Mouse (Mus musculus): ENCODE results near the gene Nme6. TPM values are rescaled to one million over a fixed set of nuclear protein-coding genes. Genes with fewer than 3 reads are reported as not detected.
"Not testable (repeated sequence)": the region's sequence is repeated elsewhere in the genome, so short reads cannot be mapped to it uniquely, and the experiment has no call there.

The Nme6 gene
- polyA plus RNA-seq (2012; rRNA removed) = 54.5 and 62.4 TPM in 2 replicates

DNA sequence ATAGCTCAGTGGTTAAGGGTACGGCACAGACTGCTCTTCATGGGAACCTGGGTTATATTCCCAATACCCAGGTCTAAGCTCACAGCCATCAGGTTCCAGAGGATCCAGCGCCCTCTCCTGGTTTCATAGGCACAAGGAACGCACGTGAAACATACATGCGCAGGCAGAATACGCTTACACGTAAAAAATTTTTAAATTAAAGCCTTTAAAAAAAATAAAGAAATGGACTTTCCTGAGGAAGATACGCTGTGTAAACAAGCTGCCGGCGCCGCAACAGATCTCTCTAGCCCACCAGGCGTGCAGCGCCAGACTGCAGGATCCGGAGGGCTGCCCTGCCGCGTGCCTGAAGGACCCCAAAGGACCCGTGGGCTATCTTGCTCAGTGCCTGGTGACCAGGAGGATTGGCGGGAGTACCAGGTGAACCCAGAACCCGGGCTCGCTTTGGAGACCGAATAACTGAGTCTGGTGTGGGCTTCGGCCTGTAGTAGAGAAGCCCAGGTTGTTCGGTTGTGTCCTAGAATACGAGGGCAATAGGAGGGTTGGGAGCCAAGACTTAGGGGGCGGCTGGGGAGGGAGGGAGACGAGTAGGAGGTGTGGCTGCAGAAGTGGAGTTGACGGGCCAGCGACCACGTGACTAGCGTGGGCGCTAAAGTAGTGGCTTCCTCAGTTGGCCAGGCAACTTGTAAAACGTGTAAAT, at the start of gene Nme6:
Gene Nme6 (plus strand): TSS at position 359 of the 697 bp plus-strand sequence.
- TF ChIP-seq CTCF (IDR thresholded peaks at IDR 0.05; ENCODE audit: borderline replicate concordance, extremely low read depth, insufficient read depth, insufficient read length) (peak; percentile 71; the same call in 1 of the 2 replicates), POLR2A (IDR thresholded peaks at IDR 0.05; ENCODE audit: borderline replicate concordance, extremely low read depth, insufficient read depth, insufficient read length, poor library complexity, severe bottlenecking) (peak; percentile 70; the same call in 1 of the 2 replicates)
- DNase-seq (ENCODE audit: low read depth) = peak; percentile 95

DNA sequence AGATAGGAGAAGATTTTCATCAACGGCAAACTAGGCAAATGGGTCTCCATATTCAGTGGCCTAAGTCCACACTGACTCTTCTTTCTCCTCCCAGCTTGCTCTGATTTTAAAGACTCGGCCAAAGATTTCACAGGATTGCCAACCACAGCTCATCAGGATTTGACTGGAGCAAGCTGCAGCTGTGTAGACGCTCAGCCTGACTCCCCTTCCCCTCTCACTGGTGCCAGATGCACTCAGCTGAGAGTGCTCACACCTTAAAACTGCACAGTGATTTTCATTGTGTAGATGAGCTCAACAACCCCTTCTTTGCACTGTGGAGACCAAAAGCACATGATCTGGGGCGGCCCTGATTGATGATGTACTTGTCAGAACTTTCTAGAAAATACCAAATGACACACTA, 42.0 kb upstream of the Nme6 start, which contains the start of gene Fbxw27:
Gene Fbxw27 (minus strand): TSS at position 101 of the 400 bp plus-strand sequence.
- DNase-seq (ENCODE audit: low read depth) = not testable (repeated sequence)

- peak; percentile 1 for DNase-seq (ENCODE audit: low read depth)
- TF ChIP-seq CTCF (IDR thresholded peaks at IDR 0.05; ENCODE audit: borderline replicate concordance, extremely low read depth, insufficient read depth, insufficient read length) (no peak), POLR2A (IDR thresholded peaks at IDR 0.05; ENCODE audit: borderline replicate concordance, extremely low read depth, insufficient read depth, insufficient read length, poor library complexity, severe bottlenecking) (no peak)
Measured at GRCm38 (mm10) chr9:109795221-109795620, 37.3 kb upstream of the Nme6 start.

DNA sequence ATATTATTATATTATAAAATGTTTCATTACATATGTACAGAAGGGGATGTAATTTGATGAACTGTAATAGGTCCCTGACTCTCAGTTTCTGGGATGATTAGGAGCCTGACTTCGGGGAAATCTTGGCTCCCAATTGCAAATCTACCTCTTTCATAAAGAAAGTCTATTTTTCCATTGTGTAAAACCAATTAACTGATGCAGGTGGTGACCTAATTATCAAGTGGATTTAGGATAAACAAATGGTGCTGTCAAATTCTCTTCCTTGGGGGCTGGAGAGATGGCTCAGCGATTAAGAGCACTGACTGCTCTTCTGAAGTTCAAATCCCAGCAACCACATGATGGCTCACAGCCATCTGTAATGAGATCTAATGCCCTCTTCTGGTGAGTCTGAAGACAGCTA, 36.7 kb upstream of the Nme6 start:
- TF ChIP-seq POLR2A (IDR thresholded peaks at IDR 0.05; ENCODE audit: borderline replicate concordance, extremely low read depth, insufficient read depth, insufficient read length, poor library complexity, severe bottlenecking) = no peak
- TF ChIP-seq CTCF (IDR thresholded peaks at IDR 0.05; ENCODE audit: borderline replicate concordance, extremely low read depth, insufficient read depth, insufficient read length) = no peak
- DNase-seq (ENCODE audit: low read depth) = peak; percentile 1

GRCm38 (mm10) chr9:109798051-109798450, 34.5 kb upstream of the Nme6 start:
- DNase-seq (ENCODE audit: low read depth) = peak; percentile 24
- TF ChIP-seq CTCF (IDR thresholded peaks at IDR 0.05; ENCODE audit: borderline replicate concordance, extremely low read depth, insufficient read depth, insufficient read length) = peak; percentile 59; the same call in 1 of the 2 replicates
- TF ChIP-seq POLR2A (IDR thresholded peaks at IDR 0.05; ENCODE audit: borderline replicate concordance, extremely low read depth, insufficient read depth, insufficient read length, poor library complexity, severe bottlenecking) = no peak

DNA sequence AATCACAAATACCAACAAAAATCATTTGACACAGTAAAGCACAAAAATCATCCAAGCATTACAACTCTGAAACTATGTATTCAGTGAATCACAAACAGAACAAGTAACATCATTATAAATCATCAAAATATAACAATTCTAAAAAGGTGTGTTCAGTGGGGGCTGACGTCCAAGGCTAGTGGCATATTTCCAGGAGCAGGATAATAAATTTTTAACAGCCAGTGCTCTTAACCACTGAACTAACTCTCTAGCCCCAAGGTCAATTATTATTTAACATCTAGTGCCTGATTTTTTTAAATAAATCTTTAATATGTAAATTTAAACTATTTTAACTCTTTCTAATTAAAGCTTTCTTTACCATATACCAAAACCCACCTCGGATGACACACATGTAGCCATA, 27.0 kb upstream of the Nme6 start:
- not testable (repeated sequence) for DNase-seq (ENCODE audit: low read depth)

GRCm38 (mm10) chr9:109806260-109806659, 26.3 kb upstream of the Nme6 start:
- no peak for DNase-seq (ENCODE audit: low read depth)
- TF ChIP-seq CTCF (IDR thresholded peaks at IDR 0.05; ENCODE audit: borderline replicate concordance, extremely low read depth, insufficient read depth, insufficient read length) (no peak), POLR2A (IDR thresholded peaks at IDR 0.05; ENCODE audit: borderline replicate concordance, extremely low read depth, insufficient read depth, insufficient read length, poor library complexity, severe bottlenecking) (no peak)

DNA sequence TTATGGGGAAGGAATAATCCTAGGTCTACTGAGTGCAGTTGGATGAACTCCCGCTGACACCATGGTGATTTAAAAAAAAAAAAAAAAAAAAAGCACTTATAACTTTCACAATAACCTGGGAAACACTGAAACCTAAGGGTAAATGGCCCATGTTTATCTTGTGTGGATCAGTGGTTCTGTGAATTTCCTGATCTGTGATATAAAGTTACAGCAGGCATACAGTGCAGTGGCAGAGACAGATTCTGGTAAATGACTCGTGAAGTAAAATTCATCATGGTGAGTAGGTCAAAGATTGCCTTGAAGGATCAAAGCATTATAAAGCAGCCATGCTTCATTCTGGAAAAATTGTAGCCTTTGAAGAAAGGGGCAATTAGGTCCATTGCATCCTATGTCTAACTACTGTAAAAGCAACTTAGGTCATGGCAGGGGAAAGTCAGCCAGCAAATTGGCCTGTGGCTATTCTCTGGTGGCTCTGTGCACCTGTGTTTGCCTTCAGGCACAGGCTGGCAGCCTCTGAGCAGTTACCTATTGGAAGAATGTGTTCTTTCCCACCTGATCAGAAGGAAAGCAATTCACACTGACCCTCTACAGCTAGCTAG, 25.8 kb upstream of the Nme6 start:
- DNase-seq (ENCODE audit: low read depth) = no peak

GRCm38 (mm10) chr9:109807898-109808297, 24.7 kb upstream of the Nme6 start:
- no peak for DNase-seq (ENCODE audit: low read depth)
- no peak for TF ChIP-seq POLR2A (IDR thresholded peaks at IDR 0.05; ENCODE audit: borderline replicate concordance, extremely low read depth, insufficient read depth, insufficient read length, poor library complexity, severe bottlenecking)
- TF ChIP-seq CTCF (IDR thresholded peaks at IDR 0.05; ENCODE audit: borderline replicate concordance, extremely low read depth, insufficient read depth, insufficient read length) = no peak

More for the DNA sequence above, 25.8 kb upstream of the Nme6 start:
- no peak for TF ChIP-seq CTCF (IDR thresholded peaks at IDR 0.05; ENCODE audit: borderline replicate concordance, extremely low read depth, insufficient read depth, insufficient read length)
- no peak for TF ChIP-seq POLR2A (IDR thresholded peaks at IDR 0.05; ENCODE audit: borderline replicate concordance, extremely low read depth, insufficient read depth, insufficient read length, poor library complexity, severe bottlenecking)

DNA sequence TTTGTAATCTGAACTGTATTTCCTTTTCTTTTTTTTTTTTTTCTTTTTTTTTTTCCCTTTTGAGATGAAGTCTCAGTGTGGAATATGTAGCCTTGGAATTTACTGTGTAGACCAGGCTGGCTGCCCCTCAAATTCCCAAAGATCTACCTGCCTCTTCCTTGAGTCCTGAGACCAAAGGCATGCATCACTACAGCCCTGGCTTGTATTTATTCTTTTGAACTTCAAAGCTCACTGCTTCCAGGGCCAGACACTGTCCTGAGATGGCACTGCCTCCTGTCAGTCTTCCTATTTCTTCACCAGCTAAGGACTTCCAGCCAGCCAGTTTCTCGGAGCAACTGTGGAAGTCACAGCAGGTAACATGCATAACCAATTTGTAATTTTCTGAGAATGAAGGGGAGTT, 20.6 kb upstream of the Nme6 start, which contains the start of gene Spink8:
Gene Spink8 (plus strand): TSS at position 301 of the 400 bp plus-strand sequence.
- DNase-seq (ENCODE audit: low read depth) = no peak
- no peak for TF ChIP-seq CTCF (IDR thresholded peaks at IDR 0.05; ENCODE audit: borderline replicate concordance, extremely low read depth, insufficient read depth, insufficient read length)
- no peak for TF ChIP-seq POLR2A (IDR thresholded peaks at IDR 0.05; ENCODE audit: borderline replicate concordance, extremely low read depth, insufficient read depth, insufficient read length, poor library complexity, severe bottlenecking)

GRCm38 (mm10) chr9:109813424-109813823, 19.1 kb upstream of the Nme6 start:
- DNase-seq (ENCODE audit: low read depth) = peak; percentile 57
- no peak for TF ChIP-seq CTCF (IDR thresholded peaks at IDR 0.05; ENCODE audit: borderline replicate concordance, extremely low read depth, insufficient read depth, insufficient read length)
- no peak for TF ChIP-seq POLR2A (IDR thresholded peaks at IDR 0.05; ENCODE audit: borderline replicate concordance, extremely low read depth, insufficient read depth, insufficient read length, poor library complexity, severe bottlenecking)

DNA sequence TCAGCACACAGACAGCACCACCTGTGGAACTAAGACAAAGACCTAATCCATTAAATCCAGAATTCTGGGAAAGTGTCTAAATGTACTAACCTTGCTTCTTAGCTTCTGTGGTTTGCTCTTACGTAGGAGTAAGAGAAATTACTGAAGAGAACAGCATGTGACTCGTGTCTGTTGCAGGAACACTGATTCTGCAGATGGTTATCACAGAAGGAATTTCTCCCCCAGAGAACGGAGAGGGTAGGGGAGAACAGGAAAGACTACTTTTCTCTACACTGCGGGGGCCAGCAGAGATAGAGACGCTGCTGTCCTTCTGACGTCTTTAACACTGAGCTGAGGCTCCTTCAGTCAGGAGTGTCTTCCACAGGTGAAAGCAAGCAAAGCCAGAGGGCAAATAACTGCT, 16.2 kb upstream of the Nme6 start:
- no peak for DNase-seq (ENCODE audit: low read depth)
- TF ChIP-seq CTCF (IDR thresholded peaks at IDR 0.05; ENCODE audit: borderline replicate concordance, extremely low read depth, insufficient read depth, insufficient read length) (no peak), POLR2A (IDR thresholded peaks at IDR 0.05; ENCODE audit: borderline replicate concordance, extremely low read depth, insufficient read depth, insufficient read length, poor library complexity, severe bottlenecking) (no peak)

All from brain, embryonic 14.5 days (tissue).